Mouse (Mus musculus): ENCODE results near the gene Proser2.
"Not testable (repeated sequence)": the region's sequence is repeated elsewhere in the genome, so short reads cannot be mapped to it uniquely, and the experiment has no call there.

Proser2 gene

GRCm38 (mm10) chr2:6128881-6129280 lies 1.1 kb downstream of the Proser2 start:
- no peak for DNase-seq (ENCODE audit: low spot score in 2 of 2)

- no peak for DNase-seq (ENCODE audit: low spot score in 2 of 2)
Observed at GRCm38 (mm10) chr2:6128136-6128805, 1.7 kb downstream of the Proser2 start.

- no peak for DNase-seq (ENCODE audit: low spot score in 2 of 2)
Observed at GRCm38 (mm10) chr2:6123046-6123445, 7.0 kb downstream of the Proser2 start.

GRCm38 (mm10) chr2:6121091-6121490 lies 8.9 kb downstream of the Proser2 start:
- no peak for DNase-seq (ENCODE audit: low spot score in 2 of 2)

GRCm38 (mm10) chr2:6118246-6118645 lies 11.8 kb downstream of the Proser2 start:
- DNase-seq (ENCODE audit: low spot score in 2 of 2) = no peak

GRCm38 (mm10) chr2:6113792-6114191 lies 16.2 kb downstream of the Proser2 start:
- no peak for DNase-seq (ENCODE audit: low spot score in 2 of 2)

GRCm38 (mm10) chr2:6112619-6113018 lies 17.4 kb downstream of the Proser2 start:
- DNase-seq (ENCODE audit: low spot score in 2 of 2) = no peak

- DNase-seq (ENCODE audit: low spot score in 2 of 2) = no peak
Observed at GRCm38 (mm10) chr2:6105437-6105836, 24.6 kb downstream of the Proser2 start.

GRCm38 (mm10) chr2:6100755-6101154 lies 29.3 kb downstream of the Proser2 start:
- no peak for DNase-seq (ENCODE audit: low spot score in 2 of 2)

- no peak for DNase-seq (ENCODE audit: low spot score in 2 of 2)
Observed at GRCm38 (mm10) chr2:6100027-6100749, 29.8 kb downstream of the Proser2 start.

- DNase-seq (ENCODE audit: low spot score in 2 of 2) = no peak
Observed at GRCm38 (mm10) chr2:6099443-6099842, 30.6 kb downstream of the Proser2 start.

GRCm38 (mm10) chr2:6098924-6099323 lies 31.1 kb downstream of the Proser2 start:
- DNase-seq (ENCODE audit: low spot score in 2 of 2) = no peak

GRCm38 (mm10) chr2:6097113-6097716 lies 32.8 kb downstream of the Proser2 start:
- no peak for DNase-seq (ENCODE audit: low spot score in 2 of 2)

GRCm38 (mm10) chr2:6089941-6090340 lies 40.1 kb downstream of the Proser2 start:
- not testable (repeated sequence) for DNase-seq (ENCODE audit: low spot score in 2 of 2)

- DNase-seq (ENCODE audit: low spot score in 2 of 2) = no peak
Observed at GRCm38 (mm10) chr2:6087151-6087550, 42.9 kb downstream of the Proser2 start.

- no peak for DNase-seq (ENCODE audit: low spot score in 2 of 2)
Observed at GRCm38 (mm10) chr2:6085622-6086530, 44.1 kb downstream of the Proser2 start.

GRCm38 (mm10) chr2:6083696-6084095 lies 46.3 kb downstream of the Proser2 start:
- no peak for DNase-seq (ENCODE audit: low spot score in 2 of 2)

GRCm38 (mm10) chr2:6082615-6083014 lies 47.4 kb downstream of the Proser2 start:
- DNase-seq (ENCODE audit: low spot score in 2 of 2) = no peak

- DNase-seq (ENCODE audit: low spot score in 2 of 2) = no peak
Observed at GRCm38 (mm10) chr2:6081108-6081507, 48.9 kb downstream of the Proser2 start.

GRCm38 (mm10) chr2:6080037-6080436 lies 50.0 kb downstream of the Proser2 start:
- no peak for DNase-seq (ENCODE audit: low spot score in 2 of 2)

GRCm38 (mm10) chr2:6075530-6075896 lies 54.5 kb downstream of the Proser2 start:
- no peak for DNase-seq (ENCODE audit: low spot score in 2 of 2)
